Mouse (Mus musculus) liver, embryonic 14.5 days (tissue): Measurements from ENCODE around the gene Lrrc75a.

ENCODE experiments used
- CTCF ChIP-seq: IDR thresholded peaks from 2 replicates; pipeline ENCODE4 v1.5.1; 2016; ENCODE audit warnings: antibody characterized with exemption, low read depth, control low read depth
- EP300 ChIP-seq: IDR thresholded peaks from 2 replicates; pipeline ENCODE4 v1.6.1; 2016; ENCODE audit warnings: antibody characterized with exemption, low read depth

- TF ChIP-seq CTCF, result no peak
- TF ChIP-seq EP300, result no peak
Observed at GRCm38 (mm10) chr11:62636840-62637221, 11.5 kb downstream of the Lrrc75a start.
